In the genomic region with DNA sequence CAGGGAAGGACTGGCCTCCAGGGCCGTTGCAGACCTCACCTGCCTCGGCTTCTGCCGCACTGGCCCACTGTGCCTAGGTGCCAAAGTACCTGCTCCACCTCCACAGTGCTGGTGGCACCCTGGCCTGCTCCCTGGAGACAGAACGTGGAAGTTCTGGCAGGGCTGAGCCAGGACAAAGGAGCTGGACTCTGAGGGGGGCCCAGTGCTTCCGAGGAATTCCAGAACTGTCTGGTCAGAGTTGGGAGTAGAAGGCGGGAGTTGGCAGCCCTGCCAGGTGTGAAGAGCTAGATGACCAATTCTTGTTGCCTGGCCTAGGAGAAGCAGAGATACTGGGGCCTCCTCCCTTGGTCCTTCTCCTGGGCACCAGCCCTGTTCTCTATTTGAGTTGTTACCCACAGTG, we compare ENCODE assay signal across 12 mouse cellular contexts.
DNase-seq lines count a peak whose midpoint lies in the region; ATAC-seq and TF ChIP-seq lines count a peak whose summit lies in the region.
"Had no signal": no experiment of that assay in that cellular context is flagged by ENCODE, and none has a peak within 500 bp of the region (broad histone marks: within the 10 kb centered on the region; RNA-seq: fewer than 3 reads in every experiment).

No protein-coding gene starts in this region.

- peaks cover 87% of the 10 kb centered on the region for H3K4me1 ChIP-seq in heart, embryonic 10.5 days
- peaks cover 62% of the 10 kb centered on the region for H3K4me1 ChIP-seq in limb, embryonic 10.5 days

- no peaks in the 10 kb centered on the region for H3K9me3 ChIP-seq in heart, embryonic 10.5 days
- no peaks in the 10 kb centered on the region for H3K9me3 ChIP-seq in limb, embryonic 10.5 days (replicated peaks)
- H3K9me3 ChIP-seq: neural tube, embryonic 13.5 days had no signal

- peak overlapping the region; percentile 83; the same call in 1 of the 2 replicates for H3K27ac ChIP-seq in heart, embryonic 10.5 days
- H3K27ac ChIP-seq in limb, embryonic 10.5 days, result peak overlapping the region; percentile 53
- no peak overlapping the region for H3K27ac ChIP-seq in left cerebral cortex, adult 2 months
- H3K27ac ChIP-seq: neural tube, embryonic 13.5 days had no signal

- no peak overlapping the region for H3K4me3 ChIP-seq in heart, embryonic 10.5 days
- H3K4me3 ChIP-seq in limb, embryonic 10.5 days, result no peak overlapping the region
- H3K4me3 ChIP-seq in left cerebral cortex, adult 2 months, result no peak overlapping the region
- H3K4me3 ChIP-seq: neural tube, embryonic 13.5 days had no signal

- no peak for ATAC-seq in frontal cortex, adult (ENCODE audit: low TSS enrichment)
- ATAC-seq: intestine, postnatal 0 days had no signal

- intact Hi-C loops in left cerebral cortex, adult 2 months (cut with DNase I), result no loop called here

- 79% methylated on average over 6 of the region's 6 CpGs for WGBS in heart, embryonic 10.5 days
- 74% methylated on average over 6 of the region's 6 CpGs for WGBS in limb, embryonic 10.5 days

- no peaks in the 10 kb centered on the region for H3K36me3 ChIP-seq in heart, embryonic 10.5 days
- H3K36me3 ChIP-seq in limb, embryonic 10.5 days, result peaks cover 37% of the 10 kb centered on the region
- H3K36me3 ChIP-seq: neural tube, embryonic 13.5 days had no signal

- no peak for DNase-seq in heart, embryonic 10.5 days (ENCODE audit: low spot score)
- DNase-seq in heart, adult 9 months (ENCODE audit: low spot score in 2 of 2), result no peak
- peak; percentile 30 for DNase-seq in testis, postnatal 14 days (ENCODE audit: low spot score)
- DNase-seq in testis, postnatal 10 days (ENCODE audit: low spot score), result no peak
- DNase-seq in limb, embryonic 10.5 days (ENCODE audit: low spot score), result no peak
- no peak for DNase-seq in adrenal gland, postnatal 10 days
- DNase-seq in left cerebral cortex, adult 2 months (ENCODE audit: extremely low spot score in 1 of 2, low spot score in 2 of 2), result no peak
- DNase-seq: cerebellum, adult 8-10 months; liver had no signal

- no peak for TF ChIP-seq CTCF in left cerebral cortex, adult 2 months (IDR thresholded peaks at IDR 0.05)

- no peaks in the 10 kb centered on the region for H3K27me3 ChIP-seq in heart, embryonic 10.5 days (ENCODE audit: insufficient read depth, poor library complexity, severe bottlenecking)
- H3K27me3 ChIP-seq in limb, embryonic 10.5 days (ENCODE audit: low read depth, poor library complexity, severe bottlenecking), result no peaks in the 10 kb centered on the region
- H3K27me3 ChIP-seq: neural tube, embryonic 13.5 days had no signal
